Mouse (Mus musculus) neural tube, embryonic 12.5 days (tissue): ENCODE measurements around the gene Kif1b. TPM values are rescaled to one million over a fixed set of nuclear protein-coding genes. Genes with fewer than 3 reads are reported as not detected.

ENCODE experiments used
- ATAC-seq: fragments of 200-750 bp; cut with Nextera tagmentation; 2 replicates; pipeline ENCODE4 v1.8.0; 2017; ENCODE audit warnings: low read depth, mild to moderate bottlenecking, moderate TSS enrichment, moderate library complexity; ENCODE audit not compliant: low FRiP score
- H3K27ac ChIP-seq: fragments of 300-500 bp; sonication (generic); 2 replicates; pipeline ENCODE4 v1.5.1; 2016
- H3K27me3 ChIP-seq: fragments of 300-500 bp; sonication (generic); replicated peaks from 2 replicates; pipeline ENCODE4 v1.6.1; 2016; ENCODE audit warnings: mild to moderate bottlenecking
- H3K36me3 ChIP-seq: fragments of 300-500 bp; sonication (generic); 2 replicates; pipeline ENCODE4 v1.6.1; 2016; ENCODE audit warnings: mild to moderate bottlenecking
- H3K4me1 ChIP-seq: fragments of 300-500 bp; sonication (generic); 2 replicates; pipeline ENCODE4 v1.6.1; 2016
- H3K4me2 ChIP-seq: fragments of 300-500 bp; sonication (generic); replicated peaks from 2 replicates; pipeline ENCODE4 v1.6.1; 2016; ENCODE audit warnings: mild to moderate bottlenecking
- H3K4me3 ChIP-seq: fragments of 300-500 bp; sonication (generic); 2 replicates; pipeline ENCODE4 v1.5.1; 2016
- H3K9ac ChIP-seq: fragments of 300-500 bp; sonication (generic); 2 replicates; pipeline ENCODE4 v1.6.1; 2016; ENCODE audit warnings: mild to moderate bottlenecking
- H3K9me3 ChIP-seq: fragments of 300-500 bp; sonication (generic); 2 replicates; pipeline ENCODE4 v1.6.1; 2016; ENCODE audit warnings: mild to moderate bottlenecking
- WGBS: fragments of 180-500 bp; shearing (Covaris S2); methylation state at CpG from one replicate; pipeline ENCODE4 v1.1.7; 2016; 5-methylcytosine and 5-hydroxymethylcytosine counted together
- polyA plus RNA-seq: library from polyadenylated mRNA; unstranded; fragments of >200 nt; fragmentation: Nextera tagmentation; extraction: Ambion mirVana; gene quantifications from 2 replicates; pipeline ENCODE4 v1.2.1, GENCODE M21; 2016

Kif1b gene
- polyA plus RNA-seq, 1 experiment from 2014 or later, result 111 TPM

GRCm38 (mm10) chr4:149311996-149312395 is 4.5 kb upstream of the Kif1b start:
- Histone ChIP-seq H3K4me1 (peaks cover 11% of the 10 kb centered on the region), H3K27me3 (no peaks in the 10 kb centered on the region), H3K27ac (no peak overlapping the region), H3K4me2 (no peak overlapping the region), H3K4me3 (no peak overlapping the region), H3K9ac (no peak overlapping the region), H3K36me3 (no peaks in the 10 kb centered on the region), H3K9me3 (no peaks in the 10 kb centered on the region)
- 90% methylated on average over 5 of the region's 5 CpGs for whole genome bisulfite sequencing
- ATAC-seq, result no peak

- no peaks in the 10 kb centered on the region for H3K36me3 ChIP-seq
- peaks cover 33% of the 10 kb centered on the region for H3K4me1 ChIP-seq
- peak overlapping the region; percentile 87 for H3K4me2 ChIP-seq
- peak overlapping the region; percentile 54 for H3K27ac ChIP-seq
- no peaks in the 10 kb centered on the region for H3K27me3 ChIP-seq
- H3K4me3 ChIP-seq, result peak overlapping the region; percentile 100
- ATAC-seq, result no peak
- peak overlapping the region; percentile 100 for H3K9ac ChIP-seq
- 27% methylated on average over 3 of the region's 3 CpGs for WGBS
- H3K9me3 ChIP-seq, result no peaks in the 10 kb centered on the region
These were observed 963 bp upstream of the Kif1b start for GRCm38 (mm10) chr4:149308491-149308820.

DNA sequence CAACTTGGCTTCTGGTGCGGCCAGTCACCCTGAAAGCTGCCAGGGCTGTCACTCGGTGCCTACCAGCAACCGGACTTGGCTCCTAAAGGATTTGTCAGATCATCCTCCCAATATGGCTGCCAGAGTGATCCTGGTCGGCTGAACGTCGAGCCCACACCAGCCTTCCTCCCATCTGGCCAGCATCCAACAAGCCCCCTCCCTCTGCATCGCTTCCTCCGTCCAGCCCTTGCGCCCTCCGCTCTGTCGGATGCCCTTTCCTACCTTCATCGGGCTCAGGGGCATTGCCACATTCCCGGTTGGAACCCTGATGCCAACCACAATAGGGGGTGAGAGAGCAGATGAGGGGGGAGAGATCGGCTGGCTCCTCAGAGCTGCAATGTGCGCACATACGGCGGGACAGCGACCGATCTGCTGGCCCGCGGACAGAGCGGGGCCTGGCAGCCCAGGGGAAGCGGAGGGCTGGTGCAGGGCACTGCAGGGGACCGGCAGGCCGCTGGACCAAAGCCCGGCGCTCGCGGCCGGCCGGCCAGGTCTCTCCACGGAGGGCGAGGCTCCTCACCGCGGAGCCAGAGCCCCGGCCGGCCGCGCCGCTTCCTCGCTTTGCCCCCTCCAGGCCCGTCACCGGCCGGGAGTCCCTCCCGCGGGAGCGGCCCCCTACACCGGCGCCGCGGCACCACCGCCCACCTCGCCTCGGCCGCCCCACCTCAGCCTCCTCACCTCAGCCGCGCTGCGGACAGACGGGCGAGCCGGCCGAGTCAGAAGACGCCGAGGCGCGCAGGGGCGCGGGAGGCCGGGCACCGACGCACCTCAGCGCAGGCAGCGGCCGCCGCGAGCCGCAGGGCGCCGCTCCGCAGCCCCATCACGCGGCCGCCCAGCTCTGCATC is 539 bp downstream of the Kif1b start:
- no peaks in the 10 kb centered on the region for H3K36me3 ChIP-seq
- under 1% methylated on average over 83 of the region's 83 CpGs for WGBS
- H3K4me2 ChIP-seq, result peak overlapping the region; percentile 87
- peak overlapping the region; percentile 98 for H3K27ac ChIP-seq
- H3K27me3 ChIP-seq, result no peaks in the 10 kb centered on the region
- peak overlapping the region; percentile 100 for H3K9ac ChIP-seq
- ATAC-seq, result peak; percentile 54
- peaks cover 46% of the 10 kb centered on the region for H3K4me1 ChIP-seq
- peak overlapping the region; percentile 100 for H3K4me3 ChIP-seq
- H3K9me3 ChIP-seq, result no peaks in the 10 kb centered on the region

- 38% methylated on average over 14 of the region's 14 CpGs for WGBS
- no peaks in the 10 kb centered on the region for H3K36me3 ChIP-seq
- peak overlapping the region; percentile 100 for H3K9ac ChIP-seq
- H3K9me3 ChIP-seq, result no peaks in the 10 kb centered on the region
- no peaks in the 10 kb centered on the region for H3K27me3 ChIP-seq
- peak overlapping the region; percentile 100 for H3K4me3 ChIP-seq
- H3K4me1 ChIP-seq, result peaks cover 52% of the 10 kb centered on the region
- peak overlapping the region; percentile 98 for H3K27ac ChIP-seq
- peak overlapping the region; percentile 87 for H3K4me2 ChIP-seq
- no peak for ATAC-seq
These were observed 1.5 kb downstream of the Kif1b start for GRCm38 (mm10) chr4:149305761-149306711.

DNA sequence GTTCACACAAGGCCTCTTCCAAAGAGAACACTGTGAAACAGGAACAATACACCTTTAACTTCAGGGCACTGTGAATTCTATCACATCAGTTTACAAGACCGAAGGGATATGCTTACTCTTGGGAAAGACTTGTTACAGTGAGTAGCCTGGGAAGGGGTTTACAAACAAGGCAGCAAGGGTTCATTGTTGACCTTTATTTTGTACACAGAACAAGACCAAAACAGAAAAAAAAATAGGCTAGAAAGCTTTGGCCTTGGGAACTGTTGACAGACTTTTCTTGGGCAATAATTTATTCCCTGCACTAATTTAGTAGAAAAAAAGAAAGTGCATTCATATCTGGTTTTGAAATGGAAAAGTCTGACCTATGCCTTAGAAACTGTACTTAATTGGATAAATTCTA is 3.0 kb downstream of the Kif1b start:
- H3K27me3 ChIP-seq, result no peaks in the 10 kb centered on the region
- no peaks in the 10 kb centered on the region for H3K9me3 ChIP-seq
- no peak overlapping the region for H3K4me3 ChIP-seq
- H3K9ac ChIP-seq, result no peak overlapping the region
- no peaks in the 10 kb centered on the region for H3K36me3 ChIP-seq
- WGBS, result 78% methylated on average over 1 of the region's 1 CpGs
- H3K4me2 ChIP-seq, result peak overlapping the region; percentile 41
- H3K4me1 ChIP-seq, result peaks cover 52% of the 10 kb centered on the region
- no peak overlapping the region for H3K27ac ChIP-seq
- ATAC-seq, result no peak

GRCm38 (mm10) chr4:149303502-149303901 is 4.0 kb downstream of the Kif1b start:
- H3K9me3 ChIP-seq, result no peaks in the 10 kb centered on the region
- H3K4me1 ChIP-seq, result peaks cover 44% of the 10 kb centered on the region
- peak overlapping the region; percentile 41 for H3K4me2 ChIP-seq
- H3K27ac ChIP-seq, result no peak overlapping the region
- no peaks in the 10 kb centered on the region; the same call in 1 of the 2 replicates for H3K36me3 ChIP-seq
- H3K4me3 ChIP-seq, result no peak overlapping the region
- no peak overlapping the region for H3K9ac ChIP-seq
- no peaks in the 10 kb centered on the region for H3K27me3 ChIP-seq
- ATAC-seq, result no peak
- WGBS, result 64% methylated on average over 5 of the region's 5 CpGs

- peaks cover 41% of the 10 kb centered on the region for H3K4me1 ChIP-seq
- no peak overlapping the region for H3K9ac ChIP-seq
- ATAC-seq, result no peak
- WGBS, result 85% methylated on average over 5 of the region's 5 CpGs
- H3K27ac ChIP-seq, result no peak overlapping the region
- H3K4me2 ChIP-seq, result peak overlapping the region; percentile 41; the same call in 1 of the 2 replicates
- H3K9me3 ChIP-seq, result no peaks in the 10 kb centered on the region
- H3K36me3 ChIP-seq, result no peaks in the 10 kb centered on the region; the same call in 1 of the 2 replicates
- H3K4me3 ChIP-seq, result no peak overlapping the region
- H3K27me3 ChIP-seq, result no peaks in the 10 kb centered on the region
These were observed 4.7 kb downstream of the Kif1b start for GRCm38 (mm10) chr4:149302751-149303150.

DNA sequence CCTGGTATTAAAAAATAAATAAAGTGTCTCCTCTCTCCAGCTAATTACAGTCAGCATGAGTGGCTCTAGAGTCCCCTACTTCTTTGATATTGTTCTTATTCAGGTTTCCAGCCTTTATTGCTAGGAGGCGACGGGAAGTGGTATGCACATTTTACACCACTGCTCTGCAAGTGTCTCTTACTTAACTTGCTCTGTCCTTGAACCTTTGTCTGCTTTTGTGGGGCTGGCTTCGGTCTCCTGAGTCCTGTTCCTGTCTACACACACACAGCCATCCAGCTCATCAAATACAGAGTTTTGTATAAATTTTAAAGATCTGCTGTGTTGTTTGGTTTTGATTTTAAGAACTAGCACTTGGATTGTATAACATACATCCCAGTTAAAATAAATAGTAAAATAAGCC is 5.4 kb downstream of the Kif1b start:
- no peak for ATAC-seq
- WGBS, result 48% methylated on average over 3 of the region's 3 CpGs
- peaks cover 41% of the 10 kb centered on the region for H3K4me1 ChIP-seq
- H3K4me2 ChIP-seq, result no peak overlapping the region
- H3K9ac ChIP-seq, result no peak overlapping the region
- H3K36me3 ChIP-seq, result no peaks in the 10 kb centered on the region; the same call in 1 of the 2 replicates
- H3K27me3 ChIP-seq, result no peaks in the 10 kb centered on the region
- H3K27ac ChIP-seq, result no peak overlapping the region
- no peak overlapping the region for H3K4me3 ChIP-seq
- H3K9me3 ChIP-seq, result no peaks in the 10 kb centered on the region

DNA sequence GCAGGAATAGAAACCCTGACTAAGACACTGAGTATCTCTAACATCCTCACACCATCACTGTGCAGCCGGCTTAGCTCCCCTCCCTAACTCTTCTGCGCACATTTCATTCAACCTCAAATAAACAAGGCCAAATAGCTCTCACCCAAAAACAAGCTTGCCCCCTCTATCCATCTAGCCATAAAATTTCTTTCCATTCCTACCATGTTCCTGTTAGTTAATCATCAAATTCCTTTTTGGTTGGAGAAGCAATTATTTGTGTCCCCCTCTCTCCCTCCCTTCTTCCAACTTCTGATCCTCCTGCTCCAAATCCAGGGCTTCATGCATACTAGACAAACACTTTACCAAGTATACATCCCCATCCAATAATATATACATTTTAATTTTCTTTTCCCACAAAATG is 11.0 kb downstream of the Kif1b start:
- H3K36me3 ChIP-seq, result peaks cover 6% of the 10 kb centered on the region; the same call in 1 of the 2 replicates
- WGBS, result 93% methylated on average over 2 of the region's 2 CpGs
- no peak overlapping the region for H3K27ac ChIP-seq
- no peaks in the 10 kb centered on the region for H3K27me3 ChIP-seq
- no peak for ATAC-seq
- no peak overlapping the region for H3K9ac ChIP-seq
- peaks cover 9% of the 10 kb centered on the region for H3K4me1 ChIP-seq
- no peak overlapping the region for H3K4me2 ChIP-seq
- no peaks in the 10 kb centered on the region for H3K9me3 ChIP-seq
- no peak overlapping the region for H3K4me3 ChIP-seq

GRCm38 (mm10) chr4:149292984-149293383 is 14.5 kb downstream of the Kif1b start:
- 82% methylated on average over 5 of the region's 5 CpGs for WGBS
- no peak for ATAC-seq
- no peaks in the 10 kb centered on the region for H3K9me3 ChIP-seq

GRCm38 (mm10) chr4:149291061-149291460 is 16.4 kb downstream of the Kif1b start:
- Histone ChIP-seq H3K9ac (no peak overlapping the region), H3K4me3 (no peak overlapping the region), H3K9me3 (no peaks in the 10 kb centered on the region), H3K27me3 (no peaks in the 10 kb centered on the region), H3K36me3 (peaks cover 34% of the 10 kb centered on the region), H3K4me1 (peaks cover 6% of the 10 kb centered on the region; the same call in 1 of the 2 replicates), H3K4me2 (no peak overlapping the region), H3K27ac (no peak overlapping the region)
- no peak for ATAC-seq
- WGBS, result 86% methylated on average over 9 of the region's 9 CpGs

More at GRCm38 (mm10) chr4:149292984-149293383, 14.5 kb downstream of the Kif1b start:
- no peak overlapping the region for H3K4me2 ChIP-seq
- H3K36me3 ChIP-seq, result peaks cover 28% of the 10 kb centered on the region
- no peaks in the 10 kb centered on the region for H3K27me3 ChIP-seq
- H3K4me3 ChIP-seq, result no peak overlapping the region
- peaks cover 6% of the 10 kb centered on the region for H3K4me1 ChIP-seq
- H3K9ac ChIP-seq, result no peak overlapping the region
- no peak overlapping the region for H3K27ac ChIP-seq

DNA sequence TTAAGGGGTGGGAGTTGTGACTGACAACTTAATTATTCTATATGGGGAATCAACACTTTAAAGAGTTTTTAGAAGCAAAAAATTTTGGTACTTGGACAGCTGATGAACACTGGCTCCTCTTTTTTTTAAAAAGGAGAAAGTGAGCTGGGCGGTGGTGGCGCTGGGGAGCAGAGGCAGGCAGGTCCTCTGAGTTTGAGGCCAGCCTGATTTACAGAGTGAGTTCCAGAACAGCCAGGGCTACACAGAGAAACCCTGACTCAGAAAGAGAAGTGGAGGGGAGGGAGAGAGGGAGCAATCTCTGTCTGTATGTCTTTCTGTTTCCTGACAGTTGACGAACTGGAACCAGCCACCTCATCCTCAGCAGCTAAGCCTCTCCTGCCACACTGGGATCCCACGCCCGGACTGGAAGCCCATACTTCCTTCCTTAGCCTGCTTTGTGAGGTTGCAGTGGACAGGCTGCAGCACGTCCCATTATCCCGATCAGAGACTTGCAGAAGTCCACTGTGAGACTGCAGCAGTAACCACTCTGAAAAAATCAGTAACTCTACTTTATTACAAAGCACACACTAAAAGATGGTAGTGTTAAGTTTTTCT is 17.2 kb downstream of the Kif1b start:
- Histone ChIP-seq H3K36me3 (peaks cover 34% of the 10 kb centered on the region), H3K9me3 (no peaks in the 10 kb centered on the region)
- 90% methylated on average over 7 of the region's 7 CpGs for WGBS

More for the DNA sequence above, 17.2 kb downstream of the Kif1b start:
- no peaks in the 10 kb centered on the region for H3K27me3 ChIP-seq
- no peak for ATAC-seq
- no peak overlapping the region for H3K4me3 ChIP-seq
- H3K9ac ChIP-seq, result no peak overlapping the region
- H3K27ac ChIP-seq, result no peak overlapping the region
- peaks cover 3% of the 10 kb centered on the region; the same call in 1 of the 2 replicates for H3K4me1 ChIP-seq
- H3K4me2 ChIP-seq, result no peak overlapping the region
